11 mouse cellular contexts compared by ENCODE assay signal in the genomic region with DNA sequence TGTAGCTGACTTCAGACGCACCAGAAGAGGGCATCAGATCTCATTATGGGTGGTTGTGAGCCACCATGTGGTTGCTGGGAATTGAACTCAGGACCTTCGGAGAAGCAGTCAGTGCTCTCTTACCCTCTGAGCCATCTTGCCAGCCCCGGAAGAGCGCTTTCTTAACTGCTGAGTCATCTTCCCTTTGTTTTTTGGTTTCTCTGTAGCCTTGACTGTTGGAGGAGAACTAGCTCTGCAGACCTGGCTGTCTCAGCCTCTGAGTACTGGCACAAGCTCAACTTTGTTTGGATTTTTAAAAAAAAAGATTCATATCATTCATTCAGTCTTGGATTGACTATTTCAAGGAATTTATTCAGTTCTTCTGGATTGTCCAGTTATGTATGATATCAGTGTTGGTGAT. TPM values are rescaled to one million over a fixed set of nuclear protein-coding genes. Genes with fewer than 3 reads are reported as not detected.
DNase-seq lines count a peak whose midpoint lies in the region; ATAC-seq and TF ChIP-seq lines count a peak whose summit lies in the region.
"Had no signal": no experiment of that assay in that cellular context is flagged by ENCODE, and none has a peak within 500 bp of the region (broad histone marks: within the 10 kb centered on the region; RNA-seq: fewer than 3 reads in every experiment).

No protein-coding gene starts in this region.

- TF ChIP-seq CTCF in kidney, adult 2 months (conservative IDR thresholded peaks at IDR 0.05; ENCODE audit: insufficient read depth, insufficient read length, low read depth, low read length) = no peak
- TF ChIP-seq CTCF in E14TG2a.4 (conservative IDR thresholded peaks at IDR 0.05; ENCODE audit: low read length) = no peak

- no peak overlapping the region for H3K27ac ChIP-seq in kidney, adult 2 months (ENCODE audit: insufficient read depth, low read depth, low read length)
- H3K27ac ChIP-seq in kidney, embryonic 16.5 days (ENCODE audit: low read length) = no peak overlapping the region
- H3K27ac ChIP-seq: limb, embryonic 12.5 days; midbrain, embryonic 13.5 days had no signal

- no peak overlapping the region for H3K4me3 ChIP-seq in kidney, adult 2 months (ENCODE audit: insufficient read depth, low read depth, low read length)
- no peak overlapping the region for H3K4me3 ChIP-seq in kidney, embryonic 16.5 days (ENCODE audit: low read length)
- peak overlapping the region; percentile 73 for H3K4me3 ChIP-seq in E14TG2a.4 (replicated peaks; ENCODE audit: low read length)
- H3K4me3 ChIP-seq: limb, embryonic 12.5 days; midbrain, embryonic 13.5 days had no signal

- peaks cover 12% of the 10 kb centered on the region for H3K36me3 ChIP-seq in kidney, adult 2 months (ENCODE audit: control insufficient read depth, insufficient read depth, low read length)
- H3K36me3 ChIP-seq in kidney, embryonic 16.5 days (ENCODE audit: insufficient read depth, low read length) = peaks cover 49% of the 10 kb centered on the region
- H3K36me3 ChIP-seq in E14TG2a.4 (ENCODE audit: insufficient read depth, low read length) = peaks cover 72% of the 10 kb centered on the region

- DNase-seq in kidney, adult 2 months = peak; percentile 16
- peak; percentile 6 for DNase-seq in T-cell, adult 2 months (ENCODE audit: low spot score)
- peak; percentile 33 for DNase-seq in induced T-regulatory cell, adult 2 months (ENCODE audit: low read depth)
- DNase-seq in kidney, postnatal 10 days = no peak
- DNase-seq in right cerebral cortex, postnatal 25 days = no peak
- DNase-seq: cerebellum, postnatal 14 days had no signal

- TF ChIP-seq POLR2A in kidney, adult 2 months (IDR thresholded peaks at IDR 0.05; ENCODE audit: low read depth, low read length) = no peak

- no peak overlapping the region for H3K9ac ChIP-seq in kidney, embryonic 16.5 days (replicated peaks; ENCODE audit: low read length)
- H3K9ac ChIP-seq: limb, embryonic 12.5 days; midbrain, embryonic 13.5 days had no signal

- H3K4me2 ChIP-seq in kidney, embryonic 16.5 days (replicated peaks; ENCODE audit: low read depth, low read length) = no peak overlapping the region
- H3K4me2 ChIP-seq: limb, embryonic 12.5 days; midbrain, embryonic 13.5 days had no signal

- WGBS in kidney, adult 2 months = 66% methylated on average over 4 of the region's 4 CpGs
- 85% methylated on average over 4 of the region's 4 CpGs for WGBS in kidney, embryonic 16.5 days

- no peak for ATAC-seq in kidney, embryonic 16.5 days (ENCODE audit: low FRiP score, low TSS enrichment)
- ATAC-seq: midbrain, embryonic 13.5 days had no signal

- H3K27me3 ChIP-seq in kidney, adult 2 months (replicated peaks; ENCODE audit: control insufficient read depth, insufficient read depth, low read length) = no peaks in the 10 kb centered on the region
- no peaks in the 10 kb centered on the region for H3K27me3 ChIP-seq in kidney, embryonic 16.5 days (ENCODE audit: insufficient read depth, low read length)
- H3K27me3 ChIP-seq in E14TG2a.4 (ENCODE audit: insufficient read depth, low read length) = no peaks in the 10 kb centered on the region
- H3K27me3 ChIP-seq: limb, embryonic 12.5 days; midbrain, embryonic 13.5 days had no signal

- H3K4me1 ChIP-seq in kidney, adult 2 months (ENCODE audit: control insufficient read depth, insufficient read depth, low read length) = peaks cover 3% of the 10 kb centered on the region; the same call in 1 of the 2 replicates
- H3K4me1 ChIP-seq in kidney, embryonic 16.5 days (ENCODE audit: insufficient read depth, low read length) = no peaks in the 10 kb centered on the region
- H3K4me1 ChIP-seq in E14TG2a.4 (replicated peaks; ENCODE audit: low read depth, low read length) = peaks cover 65% of the 10 kb centered on the region
- H3K4me1 ChIP-seq: limb, embryonic 12.5 days had no signal

- no peaks in the 10 kb centered on the region for H3K9me3 ChIP-seq in kidney, embryonic 16.5 days (ENCODE audit: low read length)
- H3K9me3 ChIP-seq in E14TG2a.4 (ENCODE audit: low read length) = no peaks in the 10 kb centered on the region
- H3K9me3 ChIP-seq: G1E; limb, embryonic 12.5 days; midbrain, embryonic 13.5 days had no signal

RNA-seq across cellular contexts. Expression of a gene that starts 39.7 kb away (rescaled TPM):
- 17.6 and 19.6 TPM in 2 replicates for polyA plus RNA-seq in kidney, adult 2 months (2012; rRNA removed)
- polyA plus RNA-seq in kidney, embryonic 16.5 days (2015; fragmentation: Nextera tagmentation; extraction: Ambion mirVana) = 49.6 and 58.6 TPM in 2 replicates

Comparison
In these comparisons a context has a peak if more than half of its experiments do, and no peak if none do; other contexts are left out.
1. DNase-seq: peak in kidney, adult 2 months (single experiment), T-cell, adult 2 months (single experiment) and induced T-regulatory cell, adult 2 months (single experiment); none in kidney, postnatal 10 days (single experiment) and right cerebral cortex, postnatal 25 days (single experiment).